ENCODE assay signal across 8 mouse cellular contexts in genomic region chr14:25767725-25768203, GRCm38 (mm10). TPM values are rescaled to one million over a fixed set of nuclear protein-coding genes. Genes with fewer than 3 reads are reported as not detected.
DNase-seq lines count a peak whose midpoint lies in the region; ATAC-seq and TF ChIP-seq lines count a peak whose summit lies in the region.

No protein-coding gene starts in this region.

- WGBS in spleen, adult 2 months: 13% methylated on average over 6 of the region's 6 CpGs
- WGBS in forebrain, embryonic 15.5 days: 18% methylated on average over 6 of the region's 6 CpGs

- no peaks in the 10 kb centered on the region for H3K36me3 ChIP-seq in spleen, adult 2 months (ENCODE audit: control insufficient read depth, insufficient read depth, low read length)
- H3K36me3 ChIP-seq in forebrain, embryonic 15.5 days: no peaks in the 10 kb centered on the region

- ATAC-seq in forebrain, embryonic 15.5 days (replicated peaks): no peak
- no peak for ATAC-seq in activated CD4-positive, CD25-positive, alpha-beta regulatory T cell, adult 4 months

- peak overlapping the region; percentile 56; the same call in 1 of the 2 replicates for H3K9ac ChIP-seq in forebrain, embryonic 15.5 days (replicated peaks)

- DNase-seq in spleen, adult 2 months (ENCODE audit: low read depth in 1 of 2, low spot score in 2 of 2): no peak
- no peak for DNase-seq in spleen, postnatal 10 days (ENCODE audit: low spot score in 2 of 2)
- DNase-seq in kidney, adult 8-10 months: peak; percentile 19 to 20
- DNase-seq in lung, postnatal 14 days: peak; percentile 52
- DNase-seq in right cerebral cortex, adult 2 months (ENCODE audit: low spot score in 2 of 2): no peak
- DNase-seq in spleen, adult 18-20 months: no peak

- peaks cover 21% of the 10 kb centered on the region; the same call in 1 of the 2 replicates for H3K4me1 ChIP-seq in spleen, adult 2 months (ENCODE audit: control insufficient read depth, insufficient read depth, insufficient read length)
- peaks cover 41% of the 10 kb centered on the region for H3K4me1 ChIP-seq in forebrain, embryonic 15.5 days

- TF ChIP-seq CTCF in spleen, adult 2 months (IDR thresholded peaks at IDR 0.05; ENCODE audit: extremely low read depth, insufficient read depth, insufficient read length, insufficient replicate concordance): no peak

- no peaks in the 10 kb centered on the region for H3K9me3 ChIP-seq in forebrain, embryonic 15.5 days

- H3K4me2 ChIP-seq in forebrain, embryonic 15.5 days (replicated peaks): peak overlapping the region; percentile 95

- H3K4me3 ChIP-seq in spleen, adult 2 months (ENCODE audit: extremely low read depth, insufficient read depth, insufficient read length): peak overlapping the region; percentile 83
- peak overlapping the region; percentile 55 for H3K4me3 ChIP-seq in forebrain, embryonic 15.5 days

- no peaks in the 10 kb centered on the region; the same call in 1 of the 2 replicates for H3K27me3 ChIP-seq in spleen, adult 2 months (ENCODE audit: control insufficient read depth, insufficient read depth, low read length)
- H3K27me3 ChIP-seq in forebrain, embryonic 15.5 days: no peaks in the 10 kb centered on the region

- no peak for TF ChIP-seq POLR2A in spleen, adult 2 months (IDR thresholded peaks at IDR 0.05; ENCODE audit: low read depth, low read length)

- peak overlapping the region; percentile 58; the same call in 1 of the 2 replicates for H3K27ac ChIP-seq in spleen, adult 2 months (ENCODE audit: insufficient read depth, low read length)
- no peak overlapping the region for H3K27ac ChIP-seq in forebrain, embryonic 15.5 days (replicated peaks)

RNA-seq across cellular contexts. Expression of gene Zcchc24, which starts 1.1 kb away (rescaled TPM):
- 14.9 and 17.4 TPM in 2 replicates for polyA plus RNA-seq in spleen, adult 2 months (2012; rRNA removed)
- 10.7 and 12.3 TPM in 2 replicates for polyA plus RNA-seq in forebrain, embryonic 15.5 days (2015; fragmentation: Nextera tagmentation; extraction: Ambion mirVana)
- under 1 TPM; 0.37 to 0.54 TPM for polyA plus RNA-seq in activated CD4-positive, CD25-positive, alpha-beta regulatory T cell, adult 4 months (2017; shearing (Covaris generic))

Comparison
In these comparisons a context has a peak if more than half of its experiments do, and no peak if none do; other contexts are left out.
1. DNase-seq: peak in kidney, adult 8-10 months (2 of 2) and lung, postnatal 14 days (single experiment); none in spleen, adult 2 months (0 of 2), spleen, postnatal 10 days (0 of 2), right cerebral cortex, adult 2 months (0 of 2) and spleen, adult 18-20 months (0 of 2).